Mouse (Mus musculus): Measurements from ENCODE around the gene Xpo4. TPM values are rescaled to one million over a fixed set of nuclear protein-coding genes. Genes with fewer than 3 reads are reported as not detected.

Xpo4 gene
- polyA plus RNA-seq, 1 experiment from 2014 or later: 23.4 TPM

DNA sequence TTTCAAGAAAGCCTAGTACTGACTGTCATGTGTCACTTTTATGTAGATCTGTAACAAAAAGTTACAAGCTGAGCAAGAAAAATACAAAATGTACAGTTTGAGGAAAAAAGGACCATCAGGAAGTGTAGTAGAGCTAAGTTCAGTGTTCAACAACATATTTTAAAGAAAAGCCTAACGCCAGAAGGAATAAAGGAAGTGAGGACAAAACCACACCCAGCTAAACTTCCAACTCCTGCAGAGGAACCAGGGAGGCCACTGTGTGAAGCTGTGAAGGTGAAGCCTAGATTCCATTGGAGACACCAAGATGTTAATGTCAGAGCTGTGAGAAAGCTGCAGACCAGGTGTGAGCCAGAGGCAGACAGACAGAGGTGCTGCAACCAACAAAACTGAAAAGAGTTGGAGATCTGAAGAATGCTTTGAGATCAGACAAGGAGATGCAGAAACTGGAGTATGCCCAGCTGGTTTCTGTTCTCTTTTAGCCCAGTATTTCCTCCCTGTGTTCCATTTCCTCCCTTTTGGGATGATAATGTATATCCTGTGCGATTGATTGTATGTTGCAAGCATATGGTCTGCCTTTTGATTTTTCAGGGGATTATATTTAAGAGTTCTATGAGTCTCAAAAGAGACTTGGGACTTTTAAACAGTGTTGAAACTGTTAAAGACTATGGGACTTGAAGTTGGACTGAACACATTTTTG lies 88.7 kb downstream of the Xpo4 start:
- WGBS: 95% methylated on average over 2 of the region's 2 CpGs
- Histone ChIP-seq H3K27me3 (replicated peaks) (no peaks in the 10 kb centered on the region), H3K4me3 (replicated peaks) (no peak overlapping the region), H3K4me2 (replicated peaks) (no peak overlapping the region), H3K9me3 (no peaks in the 10 kb centered on the region), H3K9ac (no peak overlapping the region), H3K27ac (no peak overlapping the region), H3K4me1 (replicated peaks) (no peaks in the 10 kb centered on the region), H3K36me3 (0 out of 2 replicates have a peak, but pooled peaks cover 5% of the 10 kb centered on the region)
- no peak for ATAC-seq

DNA sequence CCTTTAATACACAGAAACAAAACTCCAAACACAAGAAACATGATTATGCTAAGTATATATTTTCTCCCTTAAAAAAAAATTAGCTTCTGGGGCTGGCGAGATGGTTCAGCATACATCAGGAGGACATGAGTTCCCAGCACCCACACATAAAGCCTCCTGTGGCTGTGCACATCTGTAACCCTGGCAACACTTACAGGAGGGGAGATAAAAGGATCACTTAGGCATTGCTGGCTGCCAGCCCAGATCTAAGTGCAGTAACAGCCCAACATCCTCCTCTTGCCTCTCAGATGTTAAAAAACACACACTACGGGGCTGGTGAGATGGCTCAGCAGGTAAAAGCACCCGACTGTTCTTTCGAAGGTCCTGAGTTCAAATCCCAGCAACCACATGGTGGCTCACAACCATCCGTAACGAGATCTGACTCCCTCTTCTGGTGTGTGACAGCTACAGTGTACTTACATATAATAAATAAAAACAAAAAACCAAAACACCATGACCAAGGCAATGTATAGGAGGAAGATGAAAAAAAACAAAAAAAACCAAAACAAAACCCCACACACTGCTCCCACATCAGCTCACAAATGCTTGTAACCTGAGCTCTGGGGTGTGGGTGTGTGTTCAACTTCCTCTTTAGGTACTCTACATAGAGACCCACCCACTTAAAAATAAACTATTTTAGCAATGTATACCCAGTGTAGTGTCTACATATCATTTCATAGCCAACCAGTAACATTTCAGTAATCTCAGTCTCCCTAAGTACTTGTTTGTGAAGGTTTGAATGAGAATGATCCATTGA lies 90.2 kb downstream of the Xpo4 start:
- Histone ChIP-seq H3K36me3 (0 out of 2 replicates have a peak, but pooled peaks cover 5% of the 10 kb centered on the region), H3K9ac (no peak overlapping the region), H3K4me1 (replicated peaks) (no peaks in the 10 kb centered on the region), H3K27ac (no peak overlapping the region), H3K4me3 (replicated peaks) (no peak overlapping the region), H3K27me3 (replicated peaks) (no peaks in the 10 kb centered on the region), H3K4me2 (replicated peaks) (no peak overlapping the region), H3K9me3 (no peaks in the 10 kb centered on the region)
- WGBS: 80% methylated on average over 6 of the region's 6 CpGs
- no peak for ATAC-seq

DNA sequence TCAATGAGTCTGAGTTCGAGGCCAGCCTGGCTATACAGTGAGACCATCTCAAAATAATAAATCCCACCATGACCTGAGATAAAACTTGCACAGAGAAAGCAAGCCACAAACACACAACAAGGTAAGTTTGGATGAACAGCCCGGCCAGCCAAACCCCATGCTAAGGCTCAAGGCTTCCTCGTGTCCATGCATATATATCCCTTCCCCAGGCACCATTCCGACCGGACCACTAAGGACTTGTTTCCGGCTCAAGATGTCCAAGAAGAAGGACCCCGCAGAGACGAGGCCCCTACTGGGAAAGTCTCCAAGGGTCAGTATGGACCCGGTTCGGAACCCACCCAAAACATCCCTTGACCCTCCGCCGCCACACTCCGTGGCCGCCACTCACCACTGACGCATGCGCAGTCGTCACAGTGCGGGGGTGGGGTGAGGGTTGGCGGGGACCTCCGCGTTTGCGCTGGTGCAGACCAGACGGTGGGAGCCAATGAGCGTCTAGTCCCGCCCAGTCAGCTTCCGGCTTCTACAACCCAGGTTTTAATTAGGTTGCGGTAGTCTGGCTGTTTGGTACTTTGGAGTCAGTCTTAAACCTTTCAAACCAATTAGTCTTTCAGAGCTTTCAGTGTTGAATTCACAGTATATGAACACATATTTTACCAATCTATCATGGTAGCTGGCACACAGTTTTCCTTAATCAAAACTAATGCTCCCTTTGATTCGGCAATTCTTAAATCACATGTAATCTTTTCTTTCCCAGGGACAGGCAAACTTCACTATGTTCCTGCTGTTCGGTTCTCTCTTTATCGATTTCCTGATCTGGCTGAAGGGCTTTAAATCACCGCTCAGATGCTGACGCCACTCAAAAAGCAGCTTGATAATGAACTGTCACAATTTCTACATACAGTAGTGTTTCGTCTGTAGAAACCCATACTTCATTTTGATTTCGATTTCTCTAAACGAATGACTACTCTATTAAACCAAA lies 93.8 kb downstream of the Xpo4 start, which contains the start of gene Eef1akmt1:
Gene Eef1akmt1, minus strand, starts transcription at position 458 of the 979 bp plus-strand sequence.
- Histone ChIP-seq H3K4me3 (replicated peaks) (peak within 1 kb of the TSS; percentile 58), H3K36me3 (0 out of 2 replicates have a peak, but pooled peaks cover 5% of the 10 kb centered on the region), H3K27me3 (replicated peaks) (no peaks in the 10 kb centered on the region), H3K4me1 (replicated peaks) (no peaks in the 10 kb centered on the region), H3K27ac (peak within 1 kb of the TSS; percentile 42), H3K9me3 (no peaks in the 10 kb centered on the region), H3K4me2 (replicated peaks) (peak within 1 kb of the TSS; percentile 58), H3K9ac (peak within 1 kb of the TSS; percentile 54)
- 7% methylated on average over 35 of the region's 35 CpGs for WGBS
- peak; percentile 100 for ATAC-seq

DNA sequence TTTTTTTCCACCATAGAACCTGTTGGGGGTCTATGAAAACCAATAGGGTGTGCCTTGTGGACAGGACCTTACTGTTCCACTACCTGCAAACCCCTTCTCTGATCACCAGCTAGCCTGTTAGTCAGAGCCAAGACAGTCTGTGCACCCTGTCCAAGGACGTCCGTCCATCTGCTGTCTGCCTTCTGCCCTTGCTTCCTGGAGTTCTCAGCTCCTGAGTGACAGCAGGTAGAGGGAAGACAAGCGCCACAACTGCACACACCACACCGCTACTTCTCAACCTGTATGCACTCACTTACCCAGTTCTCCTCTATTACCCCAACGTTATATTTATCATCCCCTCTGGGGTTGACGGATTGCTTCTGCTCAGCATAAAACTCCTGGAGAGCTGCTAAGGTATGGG lies 99.6 kb downstream of the Xpo4 start:
- Histone ChIP-seq H3K36me3 (no peaks in the 10 kb centered on the region), H3K27me3 (replicated peaks) (no peaks in the 10 kb centered on the region), H3K27ac (no peak overlapping the region), H3K9me3 (no peaks in the 10 kb centered on the region), H3K4me2 (replicated peaks) (no peak overlapping the region), H3K9ac (no peak overlapping the region), H3K4me3 (replicated peaks) (no peak overlapping the region), H3K4me1 (replicated peaks) (no peaks in the 10 kb centered on the region)
- no peak for ATAC-seq
- WGBS: 85% methylated on average over 6 of the region's 6 CpGs

DNA sequence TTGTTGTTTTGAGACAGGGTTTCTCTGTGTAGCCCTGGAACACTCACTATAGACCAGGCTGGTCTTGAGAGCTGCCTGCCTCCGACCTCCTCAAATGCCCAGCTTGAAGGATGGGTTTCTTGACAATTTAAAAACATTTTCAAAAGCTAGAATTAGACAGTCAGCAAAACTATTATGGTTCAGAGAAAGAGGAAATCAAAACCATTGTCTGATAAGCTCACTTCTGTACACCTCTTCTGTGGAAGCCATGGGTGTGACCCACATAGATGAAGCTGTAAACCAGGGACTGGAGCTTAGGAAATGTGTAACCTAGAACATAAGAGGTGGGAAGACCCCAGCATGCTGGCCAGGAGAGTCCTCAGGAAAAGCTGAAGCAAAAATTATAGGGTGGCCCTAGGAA lies 108.3 kb downstream of the Xpo4 start:
- ATAC-seq: no peak
- Histone ChIP-seq H3K9ac (no peak overlapping the region), H3K9me3 (no peaks in the 10 kb centered on the region), H3K27ac (no peak overlapping the region), H3K4me1 (replicated peaks) (no peaks in the 10 kb centered on the region), H3K27me3 (replicated peaks) (no peaks in the 10 kb centered on the region), H3K4me3 (replicated peaks) (no peak overlapping the region), H3K4me2 (replicated peaks) (no peak overlapping the region), H3K36me3 (0 out of 2 replicates have a peak, but pooled peaks cover 2% of the 10 kb centered on the region)
- 91% methylated on average over 1 of the region's 1 CpGs for WGBS

DNA sequence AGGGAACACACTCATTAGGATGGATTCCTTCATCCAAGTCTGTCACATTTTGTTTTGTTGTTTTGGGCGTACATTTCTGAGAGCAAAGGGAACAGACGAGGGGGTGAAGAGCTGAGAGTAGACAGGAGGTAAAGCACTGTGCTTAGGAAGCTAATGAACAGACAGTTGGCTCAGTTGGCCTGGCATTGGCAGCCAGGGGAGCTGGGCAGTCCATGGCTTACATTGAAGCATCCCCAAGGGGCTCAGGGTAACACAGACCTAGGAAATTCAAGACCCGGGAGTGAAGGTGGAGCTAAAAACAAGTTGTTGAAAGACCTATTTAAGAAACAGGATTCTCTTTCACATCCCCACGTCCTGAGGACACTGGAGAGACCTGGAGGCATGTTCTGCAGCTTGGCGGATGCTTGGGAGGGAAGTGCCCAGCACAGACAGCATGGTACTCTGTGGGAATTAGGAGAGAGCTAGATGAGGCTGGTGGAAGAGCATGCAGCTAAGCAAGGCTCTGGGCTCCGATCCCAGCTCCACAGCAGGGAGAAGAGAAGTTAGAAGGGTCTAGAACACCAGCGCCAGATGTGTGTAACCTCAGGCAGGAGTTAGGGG lies 109.7 kb downstream of the Xpo4 start:
- no peak for ATAC-seq
- Histone ChIP-seq H3K4me1 (replicated peaks) (no peaks in the 10 kb centered on the region), H3K9ac (no peak overlapping the region), H3K9me3 (no peaks in the 10 kb centered on the region), H3K36me3 (0 out of 2 replicates have a peak, but pooled peaks cover 2% of the 10 kb centered on the region), H3K4me3 (replicated peaks) (no peak overlapping the region), H3K27me3 (replicated peaks) (no peaks in the 10 kb centered on the region), H3K27ac (no peak overlapping the region), H3K4me2 (replicated peaks) (no peak overlapping the region)
- WGBS: 92% methylated on average over 7 of the region's 7 CpGs

DNA sequence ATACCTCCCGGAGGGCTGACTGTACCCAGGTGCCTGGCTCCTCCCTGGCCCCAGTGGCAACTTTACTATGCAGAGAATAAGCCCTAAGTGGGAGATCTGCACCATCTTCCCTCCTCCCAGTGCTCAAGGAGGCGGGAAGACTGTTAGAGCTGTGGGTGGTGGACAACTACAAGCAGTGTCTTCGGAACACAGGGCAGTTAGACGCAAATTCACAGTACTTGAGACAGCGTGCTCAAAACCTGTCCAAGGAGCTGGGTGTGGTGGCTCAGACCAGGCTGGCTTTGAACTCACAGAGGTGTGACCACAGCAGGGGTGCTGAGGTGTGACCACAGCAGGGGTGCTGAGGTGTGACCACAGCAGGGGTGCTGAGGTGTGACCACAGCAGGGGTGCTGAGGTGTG lies 110.8 kb downstream of the Xpo4 start:
- H3K4me2 ChIP-seq (replicated peaks): no peak overlapping the region
- ATAC-seq: no peak
- no peak overlapping the region for H3K27ac ChIP-seq
- WGBS: 92% methylated on average over 5 of the region's 5 CpGs
- H3K4me1 ChIP-seq (replicated peaks): no peaks in the 10 kb centered on the region
- H3K9me3 ChIP-seq: no peaks in the 10 kb centered on the region
- H3K4me3 ChIP-seq (replicated peaks): no peak overlapping the region
- H3K36me3 ChIP-seq: no peaks in the 10 kb centered on the region
- H3K27me3 ChIP-seq (replicated peaks): no peaks in the 10 kb centered on the region
- H3K9ac ChIP-seq: no peak overlapping the region

DNA sequence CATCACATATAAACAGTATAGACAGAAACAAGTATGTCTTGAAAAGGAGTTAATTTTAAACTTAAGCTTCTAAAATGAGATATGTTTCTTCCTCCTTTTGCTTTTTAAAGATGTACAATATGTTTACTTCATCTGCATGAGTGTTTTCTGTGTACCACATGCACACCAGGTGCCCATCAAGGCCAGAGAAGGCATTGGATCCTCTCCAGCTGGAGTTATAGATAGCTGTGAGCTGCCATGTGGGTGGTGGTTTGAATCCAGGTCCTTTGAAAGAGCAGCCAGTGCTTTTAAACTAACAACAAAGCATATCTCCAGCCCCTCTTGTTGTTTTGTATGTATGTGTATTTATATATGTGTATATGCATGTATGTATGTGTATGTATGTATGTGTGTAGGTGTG lies 112.3 kb downstream of the Xpo4 start:
- H3K4me3 ChIP-seq (replicated peaks): no peak overlapping the region
- H3K9me3 ChIP-seq: no peaks in the 10 kb centered on the region
- no peak overlapping the region for H3K4me2 ChIP-seq (replicated peaks)
- H3K27me3 ChIP-seq (replicated peaks): no peaks in the 10 kb centered on the region
- H3K4me1 ChIP-seq (replicated peaks): no peaks in the 10 kb centered on the region
- no peak overlapping the region for H3K27ac ChIP-seq
- ATAC-seq: no peak
- 0 out of 2 replicates have a peak, but pooled peaks cover 3% of the 10 kb centered on the region for H3K36me3 ChIP-seq
- no peak overlapping the region for H3K9ac ChIP-seq

DNA sequence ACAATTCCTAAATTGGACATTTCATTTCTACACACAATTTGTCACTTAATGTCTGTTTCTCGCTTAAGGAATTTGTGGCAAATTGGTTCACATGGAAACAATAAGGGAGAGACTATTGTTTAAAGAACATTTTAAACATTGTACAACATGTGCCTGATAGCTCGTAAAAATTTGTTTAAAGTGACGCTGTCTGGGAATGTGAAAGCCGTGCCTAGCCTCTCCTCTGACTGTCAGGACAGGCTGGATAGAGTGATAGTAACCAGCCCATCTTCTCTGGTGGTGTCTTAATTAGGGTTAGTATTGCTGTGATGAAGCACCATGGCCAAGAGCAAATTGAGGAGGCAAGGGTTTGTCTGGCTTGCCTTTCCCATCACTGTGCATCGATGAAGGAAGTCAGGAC lies 118.2 kb downstream of the Xpo4 start:
- H3K4me2 ChIP-seq (replicated peaks): no peak overlapping the region
- WGBS: 39% methylated on average over 5 of the region's 5 CpGs
- peak; percentile 82 for ATAC-seq

DNA sequence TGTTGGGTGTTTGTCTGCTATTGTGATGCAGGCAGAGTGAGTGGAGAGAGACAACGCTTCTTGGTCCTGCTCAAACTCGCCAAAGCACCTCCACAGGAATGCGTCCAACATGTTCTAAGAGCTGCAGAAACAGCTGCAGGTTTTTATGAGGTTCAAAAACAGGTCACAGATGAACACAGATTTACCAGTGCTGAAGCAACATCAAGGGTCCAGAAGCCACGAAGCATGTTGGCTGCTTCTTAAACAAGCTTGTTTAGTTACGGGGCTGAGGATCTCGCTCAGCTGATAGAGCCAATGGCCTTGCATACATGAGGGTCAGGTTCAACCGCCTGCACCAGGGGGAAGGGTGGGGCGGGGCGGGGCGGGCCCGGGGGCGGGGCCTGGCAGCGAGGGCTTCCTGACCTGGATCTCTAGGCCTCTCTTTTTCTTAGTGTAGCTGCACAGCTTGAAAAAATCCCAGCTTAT lies 118.6 kb downstream of the Xpo4 start:
- H3K4me3 ChIP-seq (replicated peaks): no peak overlapping the region
- no peak overlapping the region for H3K9ac ChIP-seq
- peak; percentile 94 for ATAC-seq
- peak overlapping the region; percentile 14; the same call in 1 of the 2 replicates for H3K4me2 ChIP-seq (replicated peaks)
- H3K9me3 ChIP-seq: no peaks in the 10 kb centered on the region
- no peaks in the 10 kb centered on the region; the same call in 1 of the 2 replicates for H3K4me1 ChIP-seq (replicated peaks)
- no peaks in the 10 kb centered on the region for H3K27me3 ChIP-seq (replicated peaks)
- peak overlapping the region; percentile 62 for H3K27ac ChIP-seq
- 19% methylated on average over 13 of the region's 13 CpGs for WGBS
- 0 out of 2 replicates have a peak, but pooled peaks cover 3% of the 10 kb centered on the region for H3K36me3 ChIP-seq

More for the DNA sequence above, 118.2 kb downstream of the Xpo4 start:
- Histone ChIP-seq H3K36me3 (0 out of 2 replicates have a peak, but pooled peaks cover 3% of the 10 kb centered on the region), H3K27ac (peak overlapping the region; percentile 66), H3K9ac (no peak overlapping the region), H3K9me3 (no peaks in the 10 kb centered on the region), H3K4me1 (replicated peaks) (no peaks in the 10 kb centered on the region; the same call in 1 of the 2 replicates), H3K27me3 (replicated peaks) (no peaks in the 10 kb centered on the region), H3K4me3 (replicated peaks) (no peak overlapping the region)

DNA sequence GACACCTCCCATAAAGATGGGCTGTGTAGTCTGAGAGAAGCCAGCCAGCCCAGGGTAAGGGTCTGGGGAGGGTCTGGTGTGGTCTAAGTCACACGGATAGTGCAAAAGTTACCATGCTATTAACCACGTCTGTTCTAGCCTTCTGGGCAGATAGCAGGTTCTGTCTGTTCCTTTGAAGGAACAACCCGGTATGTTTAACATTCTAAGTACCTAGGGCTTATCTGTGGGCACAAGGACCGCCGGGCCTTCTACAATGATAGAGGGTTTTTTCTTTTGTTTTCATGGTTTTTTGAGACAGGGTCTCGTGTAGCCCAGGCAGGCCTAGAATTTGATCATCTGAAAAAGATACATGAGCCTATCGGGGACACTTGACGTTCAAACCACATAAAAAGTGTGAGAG lies 119.1 kb downstream of the Xpo4 start:
- Histone ChIP-seq H3K4me2 (replicated peaks) (no peak overlapping the region; the same call in 1 of the 2 replicates), H3K36me3 (0 out of 2 replicates have a peak, but pooled peaks cover 3% of the 10 kb centered on the region), H3K27ac (peak overlapping the region; percentile 62), H3K27me3 (replicated peaks) (no peaks in the 10 kb centered on the region), H3K9me3 (no peaks in the 10 kb centered on the region), H3K4me1 (replicated peaks) (no peaks in the 10 kb centered on the region; the same call in 1 of the 2 replicates), H3K4me3 (replicated peaks) (no peak overlapping the region), H3K9ac (no peak overlapping the region)
- 75% methylated on average over 8 of the region's 8 CpGs for WGBS
- no peak for ATAC-seq
